Mouse (Mus musculus): Measurements from ENCODE around the gene Atpif1. TPM values are rescaled to one million over a fixed set of nuclear protein-coding genes. Genes with fewer than 3 reads are reported as not detected.
"Not testable (repeated sequence)": the region's sequence is repeated elsewhere in the genome, so short reads cannot be mapped to it uniquely, and the experiment has no call there.

Gene Atpif1
- polyA plus RNA-seq, 1 experiment from 2014 or later = 1,313 TPM

- no peak for ATAC-seq (ENCODE audit: low FRiP score, low read depth)
- no peak overlapping the region for H3K9ac ChIP-seq
- WGBS = 81% methylated on average over 4 of the region's 4 CpGs
These were observed 49.2 kb downstream of the Atpif1 start for GRCm38 (mm10) chr4:132484231-132484630.

DNA sequence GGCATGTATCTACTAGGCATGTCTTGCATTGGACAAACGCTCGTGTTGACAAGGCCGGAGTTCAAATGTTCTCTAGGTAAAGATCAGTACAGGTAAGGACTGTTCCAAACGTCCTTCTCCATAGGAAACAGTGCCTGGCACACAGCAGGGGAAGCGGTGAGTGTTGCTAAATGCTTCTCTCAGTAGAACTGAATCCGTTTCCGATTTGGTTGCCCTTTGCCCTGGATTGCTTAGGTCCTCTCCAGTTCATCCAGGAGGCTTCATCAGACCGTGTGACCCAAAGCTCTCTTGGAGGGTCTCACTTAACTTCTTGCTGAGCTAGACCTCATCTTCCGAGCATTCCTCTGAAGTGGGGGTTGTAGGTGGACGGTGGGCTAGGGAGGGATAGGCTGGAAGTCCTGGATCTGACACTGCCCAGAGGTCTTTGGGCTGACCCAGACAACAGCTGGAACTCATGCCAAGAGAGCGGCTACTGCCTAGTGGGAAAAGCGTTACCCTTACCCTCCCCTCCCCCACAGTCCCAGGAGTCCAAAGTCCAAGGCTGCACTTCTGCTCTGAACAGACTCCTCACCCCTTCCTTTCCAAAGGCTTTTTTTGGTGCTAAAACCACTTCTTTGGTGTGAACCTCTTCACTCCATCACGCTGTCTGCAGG is 50.4 kb downstream of the Atpif1 start:
- Histone ChIP-seq H3K9me3 (no peaks in the 10 kb centered on the region), H3K36me3 (no peaks in the 10 kb centered on the region), H3K27ac (no peak overlapping the region), H3K4me1 (no peaks in the 10 kb centered on the region), H3K27me3 (replicated peaks) (no peaks in the 10 kb centered on the region), H3K9ac (no peak overlapping the region), H3K4me2 (replicated peaks) (no peak overlapping the region), H3K4me3 (no peak overlapping the region)
- 79% methylated on average over 13 of the region's 13 CpGs for WGBS
- ATAC-seq (ENCODE audit: low FRiP score, low read depth) = no peak

More at GRCm38 (mm10) chr4:132484231-132484630, 49.2 kb downstream of the Atpif1 start:
- H3K27ac ChIP-seq = no peak overlapping the region
- no peak overlapping the region for H3K4me2 ChIP-seq (replicated peaks)
- H3K4me3 ChIP-seq = no peak overlapping the region
- no peaks in the 10 kb centered on the region for H3K9me3 ChIP-seq
- H3K36me3 ChIP-seq = no peaks in the 10 kb centered on the region
- no peaks in the 10 kb centered on the region for H3K27me3 ChIP-seq (replicated peaks)
- H3K4me1 ChIP-seq = no peaks in the 10 kb centered on the region

- not testable (repeated sequence) for H3K27me3 ChIP-seq (replicated peaks); H3K9ac ChIP-seq; H3K27ac ChIP-seq; ATAC-seq (ENCODE audit: low FRiP score, low read depth); H3K4me1 ChIP-seq; H3K9me3 ChIP-seq; H3K4me3 ChIP-seq; H3K36me3 ChIP-seq; H3K4me2 ChIP-seq (replicated peaks)
- 84% methylated on average over 3 of the region's 3 CpGs for WGBS
These were observed 51.4 kb downstream of the Atpif1 start for GRCm38 (mm10) chr4:132482104-132482503.

Other genes starting within 250 kb of the Atpif1 start
- gene Rab42, start 230.3 kb downstream of the Atpif1 start, polyA plus RNA-seq (2016; fragmentation: Nextera tagmentation; extraction: Ambion mirVana) = 1.0 and 1.2 TPM in 2 replicates
- gene Trnau1ap, start 204.1 kb downstream of the Atpif1 start, polyA plus RNA-seq (2016; fragmentation: Nextera tagmentation; extraction: Ambion mirVana) = 77.1 and 77.9 TPM in 2 replicates
- gene Rcc1, start 180.1 kb downstream of the Atpif1 start, polyA plus RNA-seq (2016; fragmentation: Nextera tagmentation; extraction: Ambion mirVana) = 71.0 and 75.8 TPM in 2 replicates
- gene Phactr4, start 111.2 kb downstream of the Atpif1 start, polyA plus RNA-seq (2016; fragmentation: Nextera tagmentation; extraction: Ambion mirVana) = 16.2 and 18.3 TPM in 2 replicates
- gene Med18, start 69.7 kb downstream of the Atpif1 start, polyA plus RNA-seq (2016; fragmentation: Nextera tagmentation; extraction: Ambion mirVana) = 18.8 and 24.2 TPM in 2 replicates
- 10.2 and 10.3 TPM in 2 replicates for gene Sesn2, start 23.2 kb downstream of the Atpif1 start, polyA plus RNA-seq (2016; fragmentation: Nextera tagmentation; extraction: Ambion mirVana)
- 167 and 191 TPM in 2 replicates for gene Dnajc8, start 1.9 kb upstream of the Atpif1 start, polyA plus RNA-seq (2016; fragmentation: Nextera tagmentation; extraction: Ambion mirVana)
- 0.64 and 0.66 TPM in 2 replicates for gene Ptafr, start 30.4 kb upstream of the Atpif1 start, polyA plus RNA-seq (2016; fragmentation: Nextera tagmentation; extraction: Ambion mirVana)
- 23.7 and 26.1 TPM in 2 replicates for gene Eya3, start 105.3 kb upstream of the Atpif1 start, polyA plus RNA-seq (2016; fragmentation: Nextera tagmentation; extraction: Ambion mirVana)
- gene Xkr8, start 198.9 kb upstream of the Atpif1 start, polyA plus RNA-seq (2016; fragmentation: Nextera tagmentation; extraction: Ambion mirVana) = 3.4 and 3.6 TPM in 2 replicates
- 1.0 and 1.5 TPM in 2 replicates for gene Smpdl3b, start 223.6 kb upstream of the Atpif1 start, polyA plus RNA-seq (2016; fragmentation: Nextera tagmentation; extraction: Ambion mirVana)
- 78.5 and 84.2 TPM in 2 replicates for gene Rpa2, start 234.7 kb upstream of the Atpif1 start, polyA plus RNA-seq (2016; fragmentation: Nextera tagmentation; extraction: Ambion mirVana)